Mouse (Mus musculus) midbrain, postnatal 0 days (tissue): ENCODE measurements around the gene Anks1. TPM values are rescaled to one million over a fixed set of nuclear protein-coding genes. Genes with fewer than 3 reads are reported as not detected.

Experiments used
- ATAC-seq: fragments of 200-750 bp; cut with Nextera tagmentation; 2 replicates; pipeline ENCODE4 v1.8.0; 2017; ENCODE audit warnings: moderate number of reproducible peaks, mild to moderate bottlenecking, moderate TSS enrichment, moderate library complexity; ENCODE audit not compliant: low FRiP score
- DNase-seq: peaks from one replicate; pipeline ENCODE4 v3.0.0-alpha.2; 2015; ENCODE audit warnings: low spot score
- H3K27ac ChIP-seq: fragments of 300-500 bp; sonication (generic); 2 replicates; pipeline ENCODE4 v1.5.1; 2014; ENCODE audit warnings: low read depth, mild to moderate bottlenecking, low read length, mixed read lengths
- H3K27me3 ChIP-seq: fragments of 300-500 bp; sonication (generic); 2 replicates; pipeline ENCODE4 v1.6.1; 2014; ENCODE audit warnings: low read length, control low read depth, mixed read lengths; ENCODE audit not compliant: insufficient read depth
- H3K36me3 ChIP-seq: fragments of 300-500 bp; sonication (generic); 2 replicates; pipeline ENCODE4 v1.6.1; 2014; ENCODE audit warnings: low read length, control low read depth, mixed read lengths; ENCODE audit not compliant: insufficient read depth
- H3K4me1 ChIP-seq: fragments of 300-500 bp; sonication (generic); 2 replicates; pipeline ENCODE4 v1.6.1; 2014; ENCODE audit warnings: mild to moderate bottlenecking, control low read depth, antibody characterized with exemption, low read length, mixed read lengths; ENCODE audit not compliant: insufficient read depth
- H3K4me2 ChIP-seq: fragments of 300-500 bp; sonication (generic); 2 replicates; pipeline ENCODE4 v1.6.1; 2014; ENCODE audit warnings: low read depth, mild to moderate bottlenecking, low read length, mixed read lengths; ENCODE audit not compliant: poor library complexity, severe bottlenecking
- H3K4me3 ChIP-seq: fragments of 300-500 bp; sonication (generic); 2 replicates; pipeline ENCODE4 v1.5.1; 2014; ENCODE audit warnings: low read depth, mild to moderate bottlenecking, low read length, moderate library complexity
- H3K9ac ChIP-seq: fragments of 300-500 bp; sonication (generic); replicated peaks from 2 replicates; pipeline ENCODE4 v1.6.1; 2014; ENCODE audit warnings: mild to moderate bottlenecking, low read length, moderate library complexity, mixed read lengths; ENCODE audit not compliant: poor library complexity, severe bottlenecking
- H3K9me3 ChIP-seq: fragments of 300-500 bp; sonication (generic); 2 replicates; pipeline ENCODE4 v1.6.1; 2016; ENCODE audit warnings: low read length, control low read depth
- CTCF ChIP-seq: IDR thresholded peaks from 2 replicates; pipeline ENCODE4 v1.5.1; 2016; ENCODE audit warnings: antibody characterized with exemption, mild to moderate bottlenecking
- WGBS: fragments of 180-500 bp; shearing (Covaris S2); extraction: QIAGEN DNeasy Blood & Tissue Kit; methylation state at CpG from one replicate; pipeline ENCODE4 v1.1.7; 2014; 5-methylcytosine and 5-hydroxymethylcytosine counted together
- polyA plus RNA-seq: library from polyadenylated mRNA; unstranded; fragments of >200 nt; fragmentation: Nextera tagmentation; extraction: Ambion mirVana; gene quantifications from 2 replicates; pipeline ENCODE4 v1.2.1, GENCODE M21; 2015
- total RNA-seq: library from RNA; depleted of rRNA; stranded (reverse); fragments of >200 nt; gene quantifications from 2 replicates; pipeline ENCODE4 v1.2.3, GENCODE M21; 2014

Gene Anks1
- total and polyA plus RNA-seq, 2 experiments from 2014 or later, result 44.1 to 109 TPM

GRCm38 (mm10) chr17:28042299-28042771 is 133.2 kb downstream of the Anks1 start:
- Histone ChIP-seq H3K36me3 (no peaks in the 10 kb centered on the region; the same call in 1 of the 2 replicates), H3K4me2 (peak overlapping the region; percentile 59), H3K4me3 (peak overlapping the region; percentile 31), H3K4me1 (peaks cover 30% of the 10 kb centered on the region), H3K27ac (peak overlapping the region; percentile 69), H3K9ac (peak overlapping the region; percentile 64), H3K27me3 (no peaks in the 10 kb centered on the region), H3K9me3 (no peaks in the 10 kb centered on the region)
- WGBS, result 15% methylated on average over 23 of the region's 23 CpGs
- ATAC-seq (peak; percentile 73), DNase-seq (peak; percentile 91)
- peak; percentile 83 for TF ChIP-seq CTCF

GRCm38 (mm10) chr17:28047017-28047416 is 137.9 kb downstream of the Anks1 start:
- Histone ChIP-seq H3K4me3 (no peak overlapping the region), H3K36me3 (peaks cover 18% of the 10 kb centered on the region), H3K9me3 (no peaks in the 10 kb centered on the region), H3K27me3 (no peaks in the 10 kb centered on the region), H3K27ac (no peak overlapping the region), H3K4me2 (no peak overlapping the region), H3K4me1 (peaks cover 11% of the 10 kb centered on the region), H3K9ac (no peak overlapping the region)
- TF ChIP-seq CTCF, result no peak
- 86% methylated on average over 5 of the region's 5 CpGs for WGBS
- no peak for ATAC-seq
- no peak for DNase-seq

- WGBS, result 73% methylated on average over 5 of the region's 5 CpGs
- H3K36me3 ChIP-seq, result peaks cover 22% of the 10 kb centered on the region
- no peak for TF ChIP-seq CTCF
These were observed 138.4 kb downstream of the Anks1 start for GRCm38 (mm10) chr17:28047520-28047919.

GRCm38 (mm10) chr17:28048425-28048824 is 139.3 kb downstream of the Anks1 start:
- peak; percentile 74 for ATAC-seq
- 48% methylated on average over 4 of the region's 4 CpGs for WGBS
- peak; percentile 96 for TF ChIP-seq CTCF
- 0 out of 2 replicates have a peak overlapping the region, but pooled peaks have one; percentile 1 for H3K27ac ChIP-seq
- no peak overlapping the region for H3K4me3 ChIP-seq
- peak; percentile 78 for DNase-seq
- no peak overlapping the region for H3K4me2 ChIP-seq
- H3K4me1 ChIP-seq, result 0 out of 2 replicates have a peak, but pooled peaks cover under 1% of the 10 kb centered on the region
- no peak overlapping the region for H3K9ac ChIP-seq
- peaks cover 30% of the 10 kb centered on the region for H3K36me3 ChIP-seq
- H3K9me3 ChIP-seq, result no peaks in the 10 kb centered on the region
- H3K27me3 ChIP-seq, result no peaks in the 10 kb centered on the region

More at GRCm38 (mm10) chr17:28047520-28047919, 138.4 kb downstream of the Anks1 start:
- no peak for DNase-seq
- no peak for ATAC-seq
- no peak overlapping the region for H3K27ac ChIP-seq
- H3K4me1 ChIP-seq, result peaks cover 7% of the 10 kb centered on the region; the same call in 1 of the 2 replicates
- no peak overlapping the region for H3K4me2 ChIP-seq
- H3K4me3 ChIP-seq, result no peak overlapping the region
- no peaks in the 10 kb centered on the region for H3K9me3 ChIP-seq
- no peak overlapping the region for H3K9ac ChIP-seq
- no peaks in the 10 kb centered on the region for H3K27me3 ChIP-seq

GRCm38 (mm10) chr17:28050210-28050609 is 141.1 kb downstream of the Anks1 start:
- Histone ChIP-seq H3K4me2 (no peak overlapping the region), H3K36me3 (peaks cover 41% of the 10 kb centered on the region), H3K9ac (no peak overlapping the region), H3K4me1 (no peaks in the 10 kb centered on the region), H3K27me3 (no peaks in the 10 kb centered on the region), H3K27ac (no peak overlapping the region), H3K9me3 (no peaks in the 10 kb centered on the region), H3K4me3 (no peak overlapping the region)
- ATAC-seq (no peak), DNase-seq (no peak)
- WGBS, result 87% methylated on average over 8 of the region's 8 CpGs
- TF ChIP-seq CTCF, result no peak

- Histone ChIP-seq H3K27ac (no peak overlapping the region), H3K9ac (no peak overlapping the region), H3K36me3 (peaks cover 49% of the 10 kb centered on the region), H3K9me3 (no peaks in the 10 kb centered on the region), H3K4me2 (no peak overlapping the region), H3K4me1 (no peaks in the 10 kb centered on the region), H3K27me3 (no peaks in the 10 kb centered on the region), H3K4me3 (no peak overlapping the region)
- WGBS, result 84% methylated on average over 21 of the region's 21 CpGs
- ATAC-seq (no peak), DNase-seq (no peak)
- TF ChIP-seq CTCF, result no peak
These were observed 143.3 kb downstream of the Anks1 start for GRCm38 (mm10) chr17:28052293-28052863.
